Mouse (Mus musculus): ENCODE data around the gene Kirrel3.

Kirrel3 gene

GRCm38 (mm10) chr9:35026311-35026710, 540.6 kb downstream of the Kirrel3 start:
- no peak for DNase-seq (ENCODE audit: low read depth, low spot score)

DNA sequence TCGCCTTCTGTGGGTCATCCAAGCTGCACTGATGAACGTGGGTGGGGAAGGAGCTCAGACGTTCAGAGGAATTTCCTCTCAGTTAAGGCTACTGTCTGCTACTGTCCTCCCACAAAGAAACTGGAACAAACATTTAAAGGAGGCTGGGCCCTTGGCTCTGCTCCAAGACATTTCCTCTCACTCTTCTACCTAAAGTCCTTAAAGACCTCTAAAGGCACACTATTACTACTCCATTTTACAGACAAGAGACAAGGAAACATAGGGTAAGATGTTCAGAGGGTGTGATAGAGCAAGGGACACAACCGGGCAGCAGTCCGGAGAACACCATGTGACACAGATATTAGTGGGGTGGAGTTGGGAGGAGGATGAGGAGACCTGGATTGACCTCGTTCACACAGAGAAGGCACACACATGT, 541.2 kb downstream of the Kirrel3 start:
- no peak for DNase-seq (ENCODE audit: low read depth, low spot score)

- no peak for DNase-seq (ENCODE audit: low read depth, low spot score)
These were observed 541.8 kb downstream of the Kirrel3 start for GRCm38 (mm10) chr9:35027382-35027997.

- peak; percentile 24 for DNase-seq (ENCODE audit: low read depth, low spot score)
These were observed 545.1 kb downstream of the Kirrel3 start for GRCm38 (mm10) chr9:35030823-35031222.

DNA sequence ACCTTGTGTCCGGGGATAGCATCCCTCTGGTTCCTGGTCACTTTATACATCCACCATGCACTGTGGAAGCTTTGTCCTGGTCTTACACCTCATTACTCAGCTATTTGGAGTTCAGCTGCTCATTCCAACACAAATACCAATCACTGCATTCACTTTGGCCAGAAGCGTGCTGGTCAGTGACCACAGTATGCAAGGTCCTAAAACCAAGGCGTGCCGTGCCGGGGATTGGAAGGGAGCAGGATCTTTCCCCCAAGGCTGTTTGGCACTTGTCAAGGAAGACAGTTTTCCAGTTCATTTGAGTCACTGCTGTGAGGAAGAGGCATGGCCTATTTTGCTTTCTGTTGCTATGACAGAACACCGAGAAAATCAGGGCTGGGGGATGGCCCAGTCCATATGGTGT, 546.8 kb downstream of the Kirrel3 start:
- no peak for DNase-seq (ENCODE audit: low read depth, low spot score)

- no peak for DNase-seq (ENCODE audit: low read depth, low spot score)
These were observed 549.4 kb downstream of the Kirrel3 start for GRCm38 (mm10) chr9:35035074-35035473.

- DNase-seq (ENCODE audit: low read depth, low spot score) = no peak
These were observed 553.4 kb downstream of the Kirrel3 start for GRCm38 (mm10) chr9:35038922-35039586.

GRCm38 (mm10) chr9:35039846-35040245, 554.2 kb downstream of the Kirrel3 start:
- no peak for DNase-seq (ENCODE audit: low read depth, low spot score)

DNA sequence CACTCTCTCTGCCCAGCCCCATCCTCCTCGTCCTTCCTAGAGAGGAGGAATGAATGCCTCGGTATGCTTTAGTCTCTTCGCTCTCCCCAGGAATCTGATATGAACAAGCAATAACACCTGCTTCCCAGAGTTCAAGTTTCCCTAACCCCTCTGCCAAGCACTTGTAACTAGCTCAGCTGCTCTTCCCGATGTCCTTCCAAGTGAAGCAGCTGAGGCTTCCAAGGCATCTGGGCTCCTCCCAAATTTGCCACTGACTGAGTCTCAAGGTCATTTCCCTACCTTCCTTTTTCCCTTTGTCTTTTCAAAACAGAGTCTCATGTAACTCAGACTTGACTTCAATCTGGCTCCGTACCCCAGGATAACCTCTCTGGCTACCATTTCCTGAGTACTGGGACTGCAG, 555.8 kb downstream of the Kirrel3 start:
- DNase-seq (ENCODE audit: low read depth, low spot score) = no peak

DNA sequence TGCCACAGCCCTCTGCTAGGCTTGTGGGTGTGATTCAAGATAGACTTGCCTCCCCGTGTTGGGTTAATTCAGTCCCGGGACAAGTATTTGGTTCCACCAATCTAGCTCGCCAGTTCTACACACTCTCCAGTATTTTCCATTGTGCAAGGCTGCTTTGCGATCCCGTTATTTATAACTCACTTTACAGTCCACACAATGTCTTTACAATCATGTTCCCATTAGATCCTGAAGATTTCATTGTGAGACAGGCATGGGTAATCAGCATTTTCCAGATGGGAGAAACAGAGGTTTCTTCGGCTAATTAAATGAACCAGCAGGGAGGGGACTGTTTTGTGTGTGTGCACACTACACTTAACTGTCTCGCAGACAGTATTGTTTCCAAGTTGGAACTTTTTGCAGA, 557.9 kb downstream of the Kirrel3 start:
- DNase-seq (ENCODE audit: low read depth, low spot score) = no peak

DNA sequence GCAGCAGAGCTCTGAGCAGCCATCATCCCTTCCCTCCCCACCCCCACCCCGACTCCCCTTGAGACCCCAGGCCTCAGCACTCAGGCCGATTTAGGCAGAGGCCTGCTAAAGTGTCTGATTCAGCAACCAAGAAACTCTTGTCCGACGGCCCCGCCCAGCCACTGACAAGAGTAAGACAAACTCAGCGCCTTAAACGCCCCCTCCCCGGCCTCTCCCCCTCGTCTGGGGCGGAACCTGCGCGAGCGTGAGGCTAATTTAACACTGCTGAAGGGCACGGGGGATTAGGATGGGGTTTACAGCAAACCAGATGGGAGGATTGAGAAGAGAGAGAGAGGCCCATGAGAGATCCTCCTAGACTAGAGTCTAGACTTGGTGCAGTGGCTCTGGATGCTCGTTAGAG, 558.8 kb downstream of the Kirrel3 start:
- no peak for DNase-seq (ENCODE audit: low read depth, low spot score)

DNA sequence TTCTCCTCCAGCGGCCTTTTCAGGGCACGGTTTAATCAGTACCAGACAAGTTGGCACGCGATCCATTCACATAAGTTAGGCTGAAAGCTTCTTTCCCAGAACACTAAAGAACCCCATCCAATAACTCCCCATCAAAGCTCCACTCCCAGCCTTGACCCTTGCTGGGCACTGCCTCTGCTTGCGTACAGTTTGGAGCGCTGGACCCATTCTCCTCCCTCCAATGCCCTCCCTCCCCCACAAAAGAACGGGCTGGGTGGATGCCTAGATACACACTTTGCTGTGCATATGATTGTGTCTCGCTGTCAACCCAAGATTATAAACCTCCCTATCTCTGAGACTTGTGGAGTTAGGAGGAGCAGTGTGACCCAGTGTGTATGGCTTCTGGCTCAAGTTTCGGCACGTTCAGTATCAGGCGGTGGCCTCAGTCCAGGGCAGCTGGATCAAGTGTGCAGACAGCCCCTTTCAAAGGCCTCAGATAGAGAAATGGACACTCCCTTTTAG, 559.4 kb downstream of the Kirrel3 start:
- DNase-seq (ENCODE audit: low read depth, low spot score) = no peak

- no peak for DNase-seq (ENCODE audit: low read depth, low spot score)
These were observed 560.1 kb downstream of the Kirrel3 start for GRCm38 (mm10) chr9:35045756-35046155.

- no peak for DNase-seq (ENCODE audit: low read depth, low spot score)
These were observed 562.8 kb downstream of the Kirrel3 start for GRCm38 (mm10) chr9:35048449-35048848.

- peak; percentile 59 for DNase-seq (ENCODE audit: low read depth, low spot score)
These were observed 564.3 kb downstream of the Kirrel3 start for GRCm38 (mm10) chr9:35049891-35050527.

DNA sequence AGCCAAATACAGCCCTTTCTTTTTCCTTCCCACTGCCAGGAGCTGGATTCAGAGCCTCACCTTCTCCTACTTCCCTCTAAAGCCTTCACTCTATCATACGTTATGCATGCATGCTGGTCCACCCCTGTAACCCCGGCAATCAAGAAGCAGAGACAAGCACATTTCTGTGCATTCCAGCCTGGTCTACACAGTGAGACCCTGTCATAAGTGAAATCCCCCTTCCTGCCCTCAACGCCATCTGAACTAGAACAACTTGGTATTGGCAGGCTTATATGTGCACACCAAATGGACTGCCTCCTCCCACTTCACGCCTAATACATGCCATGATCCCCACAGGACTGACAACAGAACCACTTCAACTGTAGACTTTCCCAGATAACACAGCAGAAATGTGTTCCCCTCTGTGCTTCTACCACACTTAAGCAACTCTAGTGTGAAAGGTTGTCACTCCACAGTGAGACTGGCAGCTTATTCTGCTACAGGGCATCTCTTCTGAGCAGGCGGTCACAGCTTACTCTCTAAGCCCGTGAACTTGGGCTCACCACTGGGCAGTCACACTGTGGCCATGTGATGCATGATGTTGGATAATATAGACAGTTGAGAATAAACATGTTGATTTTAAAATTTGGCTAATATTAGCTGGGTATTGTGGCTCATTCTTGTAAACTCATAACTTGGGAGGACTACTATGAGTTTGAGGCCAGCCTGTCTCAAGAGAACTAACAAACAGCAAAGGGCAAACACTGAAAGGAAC, 565.2 kb downstream of the Kirrel3 start:
- DNase-seq (ENCODE audit: low read depth, low spot score) = no peak

DNA sequence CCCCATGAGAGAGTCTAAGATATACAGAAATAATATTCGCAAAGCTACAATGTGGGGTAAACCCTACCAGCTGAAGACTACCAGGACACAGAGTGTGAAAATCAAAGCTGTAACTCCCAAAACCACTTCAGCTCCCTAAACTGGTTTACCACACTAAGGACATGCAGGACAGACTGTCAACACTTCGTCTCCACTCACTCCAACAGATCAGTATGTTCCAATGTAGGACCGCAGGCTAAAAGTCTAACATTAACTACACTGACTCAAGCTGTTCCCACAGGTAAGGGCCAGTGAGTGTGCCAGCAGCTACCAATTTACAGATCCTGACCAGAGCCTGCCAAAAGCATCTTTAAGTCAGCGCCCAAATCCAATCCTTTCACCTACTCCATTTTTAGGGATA, 566.0 kb downstream of the Kirrel3 start:
- DNase-seq (ENCODE audit: low read depth, low spot score) = no peak

GRCm38 (mm10) chr9:35052671-35053070, 567.0 kb downstream of the Kirrel3 start:
- no peak for DNase-seq (ENCODE audit: low read depth, low spot score)

GRCm38 (mm10) chr9:35053081-35053480, 567.4 kb downstream of the Kirrel3 start:
- no peak for DNase-seq (ENCODE audit: low read depth, low spot score)

GRCm38 (mm10) chr9:35053669-35054068, 568.0 kb downstream of the Kirrel3 start:
- DNase-seq (ENCODE audit: low read depth, low spot score) = no peak

GRCm38 (mm10) chr9:35055528-35056330, 570.0 kb downstream of the Kirrel3 start:
- no peak for DNase-seq (ENCODE audit: low read depth, low spot score)
